Mouse (Mus musculus) erythroblast, embryonic 14.5 days (primary cell): ENCODE results near the gene D630003M21Rik.

ENCODE experiments used
- GATA1 ChIP-seq: IDR thresholded peaks from 2 replicates; pipeline ENCODE4 v1.6.1; 2012; ENCODE audit warnings: low read length, inconsistent platforms, mixed read lengths
- TAL1 ChIP-seq: IDR thresholded peaks from 3 replicates; pipeline ENCODE4 v1.6.1; 2012; ENCODE audit warnings: low read length, inconsistent platforms, mixed read lengths

GRCm38 (mm10) chr2:158145528-158146065, 83.4 kb downstream of the D630003M21Rik start:
- TF ChIP-seq GATA1 (no peak), TAL1 (no peak)
